Mouse (Mus musculus) testis, adult 2 months (tissue): ENCODE measurements around the gene Cyfip1. TPM values are rescaled to one million over a fixed set of nuclear protein-coding genes. Genes with fewer than 3 reads are reported as not detected.

Source experiments
- H3K27ac ChIP-seq: fragments of 200-500 bp; 2 replicates; pipeline ENCODE4 v1.5.1; 2012; ENCODE audit warnings: low read depth, low read length; ENCODE audit not compliant: control insufficient read depth, insufficient read depth
- H3K27me3 ChIP-seq: fragments of 200-500 bp; 2 replicates; pipeline ENCODE4 v1.6.1; 2012; ENCODE audit warnings: mild to moderate bottlenecking, low read length, moderate library complexity; ENCODE audit not compliant: control insufficient read depth, insufficient read depth
- H3K36me3 ChIP-seq: fragments of 200-500 bp; 2 replicates; pipeline ENCODE4 v1.6.1; 2012; ENCODE audit warnings: mild to moderate bottlenecking, low read length; ENCODE audit not compliant: control insufficient read depth, insufficient read depth
- H3K4me1 ChIP-seq: fragments of 200-500 bp; 2 replicates; pipeline ENCODE4 v1.6.1; 2012; ENCODE audit warnings: low read length; ENCODE audit not compliant: control insufficient read depth, insufficient read depth
- H3K4me3 ChIP-seq: fragments of 200-500 bp; 2 replicates; pipeline ENCODE4 v1.5.1; 2012; ENCODE audit warnings: low read depth, mild to moderate bottlenecking, low read length, moderate library complexity, mixed read lengths; ENCODE audit not compliant: control insufficient read depth
- CTCF ChIP-seq: fragments of 200-500 bp; IDR thresholded peaks from 2 replicates; pipeline ENCODE4 v1.5.1; 2012; ENCODE audit warnings: low read depth, mild to moderate bottlenecking, inconsistent platforms, low read length, moderate library complexity; ENCODE audit not compliant: control insufficient read depth, insufficient read depth, insufficient replicate concordance
- POLR2A ChIP-seq: fragments of 200-500 bp; IDR thresholded peaks from 2 replicates; pipeline ENCODE4 v1.6.1; 2012; ENCODE audit warnings: low read depth, mild to moderate bottlenecking, inconsistent platforms, low read length, moderate library complexity; ENCODE audit not compliant: control insufficient read depth
- polyA plus RNA-seq: library from polyadenylated mRNA; depleted of rRNA; stranded (reverse); fragments of >200 nt; gene quantifications from 2 replicates; pipeline ENCODE4 v1.2.3, GENCODE M21; 2012; rRNA removed

The Cyfip1 gene
- polyA plus RNA-seq, 1 experiment, result 6.6 TPM

GRCm38 (mm10) chr7:55968258-55968901 lies 126.8 kb downstream of the Cyfip1 start:
- TF ChIP-seq CTCF (no peak), POLR2A (no peak)
- no peaks in the 10 kb centered on the region for H3K36me3 ChIP-seq
- no peak overlapping the region for H3K4me3 ChIP-seq
- peaks cover 2% of the 10 kb centered on the region; the same call in 1 of the 2 replicates for H3K4me1 ChIP-seq
- no peak overlapping the region for H3K27ac ChIP-seq
- H3K27me3 ChIP-seq, result no peaks in the 10 kb centered on the region

GRCm38 (mm10) chr7:55969415-55969814 lies 127.9 kb downstream of the Cyfip1 start:
- Histone ChIP-seq H3K4me1 (peaks cover 2% of the 10 kb centered on the region; the same call in 1 of the 2 replicates), H3K27me3 (no peaks in the 10 kb centered on the region), H3K27ac (no peak overlapping the region), H3K36me3 (no peaks in the 10 kb centered on the region), H3K4me3 (no peak overlapping the region)
- no peak for TF ChIP-seq CTCF
- TF ChIP-seq POLR2A, result no peak

- Histone ChIP-seq H3K4me1 (no peaks in the 10 kb centered on the region), H3K4me3 (no peak overlapping the region), H3K27me3 (no peaks in the 10 kb centered on the region), H3K36me3 (no peaks in the 10 kb centered on the region), H3K27ac (no peak overlapping the region)
- TF ChIP-seq CTCF, result no peak
- TF ChIP-seq POLR2A, result no peak
Observed at GRCm38 (mm10) chr7:55974429-55974828, 132.9 kb downstream of the Cyfip1 start.

- Histone ChIP-seq H3K36me3 (no peaks in the 10 kb centered on the region), H3K4me1 (no peaks in the 10 kb centered on the region), H3K27me3 (no peaks in the 10 kb centered on the region), H3K27ac (no peak overlapping the region), H3K4me3 (no peak overlapping the region)
- no peak for TF ChIP-seq POLR2A
- no peak for TF ChIP-seq CTCF
Observed at GRCm38 (mm10) chr7:55981511-55981910, 140.0 kb downstream of the Cyfip1 start.

Other genes starting within 250 kb of the Cyfip1 start
- gene Siglech, start 73.6 kb upstream of the Cyfip1 start, polyA plus RNA-seq, result 0.10 and 0.18 TPM in 2 replicates
- 3.7 and 4.7 TPM in 2 replicates for gene Tubgcp5, start 47.6 kb upstream of the Cyfip1 start, polyA plus RNA-seq
- 4.5 and 5.5 TPM in 2 replicates for gene Nipa2, start 120.7 kb downstream of the Cyfip1 start, polyA plus RNA-seq
- gene Nipa1, start 178.2 kb downstream of the Cyfip1 start, polyA plus RNA-seq, result 0.75 and 0.93 TPM in 2 replicates
- 25.6 and 29.9 TPM in 2 replicates for gene Herc2, start 208.5 kb downstream of the Cyfip1 start, polyA plus RNA-seq